Mouse (Mus musculus) midbrain, embryonic 12.5 days (tissue): ENCODE results near the gene Ankfy1. TPM values are rescaled to one million over a fixed set of nuclear protein-coding genes. Genes with fewer than 3 reads are reported as not detected.

Experiments
- ATAC-seq: fragments of 200-750 bp; cut with Nextera tagmentation; 2 replicates; pipeline ENCODE4 v1.8.0; 2017; ENCODE audit warnings: low read depth, moderate TSS enrichment, moderate library complexity; ENCODE audit not compliant: low FRiP score
- H3K27ac ChIP-seq: fragments of 300-500 bp; sonication (generic); replicated peaks from 2 replicates; pipeline ENCODE4 v1.5.1; 2016; ENCODE audit warnings: mild to moderate bottlenecking
- H3K27me3 ChIP-seq: fragments of 300-500 bp; sonication (generic); 2 replicates; pipeline ENCODE4 v1.6.1; 2016; ENCODE audit warnings: mild to moderate bottlenecking
- H3K36me3 ChIP-seq: fragments of 300-500 bp; sonication (generic); 2 replicates; pipeline ENCODE4 v1.6.1; 2016
- H3K4me1 ChIP-seq: fragments of 300-500 bp; sonication (generic); 2 replicates; pipeline ENCODE4 v1.6.1; 2016
- H3K4me2 ChIP-seq: fragments of 300-500 bp; sonication (generic); replicated peaks from 2 replicates; pipeline ENCODE4 v1.6.1; 2016; ENCODE audit warnings: mild to moderate bottlenecking, moderate library complexity
- H3K4me3 ChIP-seq: fragments of 300-500 bp; sonication (generic); 2 replicates; pipeline ENCODE4 v1.5.1; 2016; ENCODE audit warnings: mild to moderate bottlenecking
- H3K9ac ChIP-seq: fragments of 300-500 bp; sonication (generic); replicated peaks from 2 replicates; pipeline ENCODE4 v1.6.1; 2016; ENCODE audit warnings: mild to moderate bottlenecking, moderate library complexity
- H3K9me3 ChIP-seq: fragments of 300-500 bp; sonication (generic); 2 replicates; pipeline ENCODE4 v1.6.1; 2016; ENCODE audit warnings: mild to moderate bottlenecking
- WGBS: fragments of 180-500 bp; shearing (Covaris S2); methylation state at CpG from one replicate; pipeline ENCODE4 v1.1.7; 2016; 5-methylcytosine and 5-hydroxymethylcytosine counted together
- polyA plus RNA-seq: library from polyadenylated mRNA; unstranded; fragments of >200 nt; fragmentation: Nextera tagmentation; extraction: Ambion mirVana; gene quantifications from 2 replicates; pipeline ENCODE4 v1.2.1, GENCODE M21; 2016

Ankfy1 gene
- polyA plus RNA-seq = 33.7 and 35.3 TPM in 2 replicates

- Histone ChIP-seq H3K4me3 (peak within 1 kb of the TSS; percentile 73), H3K4me2 (peak within 1 kb of the TSS; percentile 83), H3K9ac (peak within 1 kb of the TSS; percentile 74), H3K4me1 (peaks cover 26% of the 10 kb centered on the region), H3K9me3 (no peaks in the 10 kb centered on the region), H3K27me3 (no peaks in the 10 kb centered on the region), H3K27ac (peak within 1 kb of the TSS; percentile 83), H3K36me3 (0 out of 2 replicates have a peak, but pooled peaks cover 5% of the 10 kb centered on the region)
- ATAC-seq = peak; percentile 93
- WGBS = under 1% methylated on average over 56 of the region's 56 CpGs
These were observed at the start of gene Ankfy1 for GRCm38 (mm10) chr11:72689551-72690510. TSS of gene Ankfy1 (plus strand) at chr11:72690006.

DNA sequence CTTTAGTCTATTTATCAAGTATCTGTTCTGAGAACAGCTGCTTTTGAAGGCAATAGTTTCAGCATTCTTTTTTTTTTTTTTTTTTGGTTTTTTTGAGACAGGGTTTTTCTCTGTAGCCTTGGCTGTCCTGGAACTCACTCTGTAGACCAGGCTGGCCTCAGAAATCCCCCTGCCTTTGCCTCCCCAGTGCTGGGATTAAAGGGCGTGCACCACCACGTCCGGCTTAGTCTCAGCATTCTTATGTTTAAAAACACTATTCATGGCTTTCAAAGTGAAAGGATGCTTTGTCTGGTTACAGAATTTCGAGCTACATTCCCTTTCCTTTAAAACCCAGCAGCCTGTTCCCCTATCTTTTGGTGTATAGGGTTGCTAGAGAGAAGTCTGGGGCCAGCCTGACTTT is 47.1 kb upstream of the Ankfy1 start:
- Histone ChIP-seq H3K27ac (no peak overlapping the region), H3K4me3 (no peak overlapping the region), H3K4me2 (no peak overlapping the region), H3K4me1 (0 out of 2 replicates have a peak, but pooled peaks cover 2% of the 10 kb centered on the region), H3K9ac (no peak overlapping the region), H3K27me3 (no peaks in the 10 kb centered on the region), H3K36me3 (no peaks in the 10 kb centered on the region), H3K9me3 (no peaks in the 10 kb centered on the region)
- WGBS = 7% methylated on average over 4 of the region's 4 CpGs
- no peak for ATAC-seq

- H3K9ac ChIP-seq = no peak overlapping the region
- no peak overlapping the region for H3K4me2 ChIP-seq
- H3K27me3 ChIP-seq = no peaks in the 10 kb centered on the region
- no peak for ATAC-seq
- no peaks in the 10 kb centered on the region for H3K9me3 ChIP-seq
- H3K36me3 ChIP-seq = no peaks in the 10 kb centered on the region
- H3K4me3 ChIP-seq = no peak overlapping the region
- no peak overlapping the region for H3K27ac ChIP-seq
- WGBS = 92% methylated on average over 5 of the region's 5 CpGs
- H3K4me1 ChIP-seq = 0 out of 2 replicates have a peak, but pooled peaks cover 2% of the 10 kb centered on the region
These were observed 44.4 kb upstream of the Ankfy1 start for GRCm38 (mm10) chr11:72645386-72645785.

DNA sequence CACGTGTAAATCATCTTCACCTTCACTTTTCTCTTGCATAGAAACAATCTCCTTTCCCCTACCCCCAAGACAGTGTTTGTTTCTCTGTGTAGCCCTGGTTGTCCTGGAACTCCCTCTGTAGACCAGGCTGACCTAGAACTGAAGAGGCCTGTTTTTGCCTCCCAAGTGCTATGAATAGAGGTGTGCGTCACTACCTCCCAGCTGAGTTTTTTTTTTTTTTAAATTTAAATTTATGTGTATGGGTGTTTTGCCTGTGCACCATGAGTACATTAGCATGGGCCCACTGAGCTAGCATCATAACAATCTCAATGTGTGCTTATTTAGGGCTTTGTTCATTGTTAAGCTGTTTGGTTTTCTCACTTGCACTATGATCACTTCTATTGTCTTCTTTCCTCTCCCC is 39.5 kb upstream of the Ankfy1 start:
- no peaks in the 10 kb centered on the region for H3K27me3 ChIP-seq
- no peak overlapping the region for H3K27ac ChIP-seq
- H3K4me3 ChIP-seq = no peak overlapping the region
- no peak overlapping the region for H3K9ac ChIP-seq
- 77% methylated on average over 2 of the region's 2 CpGs for WGBS
- ATAC-seq = no peak
- H3K36me3 ChIP-seq = no peaks in the 10 kb centered on the region
- no peaks in the 10 kb centered on the region for H3K4me1 ChIP-seq
- H3K4me2 ChIP-seq = no peak overlapping the region
- no peaks in the 10 kb centered on the region for H3K9me3 ChIP-seq

DNA sequence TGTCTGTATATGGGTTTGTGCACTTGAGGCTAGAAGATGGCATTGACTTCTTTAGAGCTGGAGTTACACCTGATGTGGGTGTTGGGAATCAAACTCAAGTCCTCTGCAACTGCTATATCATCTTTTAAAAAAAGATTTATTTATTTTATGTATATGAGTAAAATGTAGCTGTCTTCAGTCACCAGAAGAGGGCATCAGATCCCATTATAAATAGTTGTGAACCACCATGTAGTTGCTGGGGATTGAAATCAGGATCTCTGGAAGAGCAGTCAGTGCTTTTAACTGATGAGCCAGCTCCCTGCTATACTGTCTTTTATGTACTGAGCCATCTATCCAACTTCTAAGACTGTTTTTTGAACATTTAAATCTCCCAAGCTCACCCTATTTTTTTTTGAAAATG is 29.9 kb upstream of the Ankfy1 start:
- Histone ChIP-seq H3K36me3 (no peaks in the 10 kb centered on the region), H3K4me3 (no peak overlapping the region), H3K4me1 (no peaks in the 10 kb centered on the region), H3K4me2 (no peak overlapping the region), H3K27ac (no peak overlapping the region), H3K9me3 (no peaks in the 10 kb centered on the region), H3K9ac (no peak overlapping the region), H3K27me3 (no peaks in the 10 kb centered on the region)
- no peak for ATAC-seq

GRCm38 (mm10) chr11:72660359-72660758 is 29.4 kb upstream of the Ankfy1 start:
- no peak for ATAC-seq
- WGBS = 97% methylated on average over 1 of the region's 1 CpGs
- no peaks in the 10 kb centered on the region for H3K4me1 ChIP-seq

DNA sequence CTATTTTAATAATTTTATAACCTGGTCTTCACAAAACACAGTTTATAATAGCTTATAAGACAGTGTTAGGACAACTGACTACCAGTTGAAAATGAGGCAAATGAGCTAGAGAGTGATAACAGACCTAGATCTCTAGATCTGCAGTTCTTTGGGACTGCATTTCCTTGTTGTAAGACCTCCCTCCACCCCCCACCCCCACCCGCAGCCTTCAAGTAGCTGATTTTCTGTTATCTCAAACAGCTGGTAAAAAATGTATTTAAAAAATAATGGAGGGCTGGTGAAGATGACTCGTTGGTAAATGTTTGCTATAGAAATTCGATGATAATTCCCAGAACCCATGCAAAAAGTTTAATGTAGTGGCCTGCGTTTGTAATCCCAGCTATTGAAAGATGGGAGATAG is 25.2 kb upstream of the Ankfy1 start:
- no peak overlapping the region for H3K4me2 ChIP-seq
- H3K9ac ChIP-seq = no peak overlapping the region
- H3K36me3 ChIP-seq = peaks cover 11% of the 10 kb centered on the region; the same call in 1 of the 2 replicates
- no peak overlapping the region for H3K4me3 ChIP-seq
- ATAC-seq = no peak
- no peaks in the 10 kb centered on the region for H3K9me3 ChIP-seq
- 97% methylated on average over 4 of the region's 4 CpGs for WGBS
- no peak overlapping the region for H3K27ac ChIP-seq
- H3K4me1 ChIP-seq = no peaks in the 10 kb centered on the region
- no peaks in the 10 kb centered on the region for H3K27me3 ChIP-seq

More at GRCm38 (mm10) chr11:72660359-72660758, 29.4 kb upstream of the Ankfy1 start:
- Histone ChIP-seq H3K27me3 (no peaks in the 10 kb centered on the region), H3K9me3 (no peaks in the 10 kb centered on the region), H3K4me2 (no peak overlapping the region), H3K27ac (no peak overlapping the region), H3K36me3 (no peaks in the 10 kb centered on the region), H3K4me3 (no peak overlapping the region), H3K9ac (no peak overlapping the region)

- ATAC-seq = no peak
- Histone ChIP-seq H3K9ac (no peak overlapping the region), H3K9me3 (no peaks in the 10 kb centered on the region), H3K36me3 (peaks cover 11% of the 10 kb centered on the region; the same call in 1 of the 2 replicates), H3K4me1 (no peaks in the 10 kb centered on the region), H3K27me3 (no peaks in the 10 kb centered on the region), H3K4me2 (no peak overlapping the region), H3K27ac (no peak overlapping the region), H3K4me3 (no peak overlapping the region)
These were observed 19.2 kb upstream of the Ankfy1 start for GRCm38 (mm10) chr11:72670634-72671033.

DNA sequence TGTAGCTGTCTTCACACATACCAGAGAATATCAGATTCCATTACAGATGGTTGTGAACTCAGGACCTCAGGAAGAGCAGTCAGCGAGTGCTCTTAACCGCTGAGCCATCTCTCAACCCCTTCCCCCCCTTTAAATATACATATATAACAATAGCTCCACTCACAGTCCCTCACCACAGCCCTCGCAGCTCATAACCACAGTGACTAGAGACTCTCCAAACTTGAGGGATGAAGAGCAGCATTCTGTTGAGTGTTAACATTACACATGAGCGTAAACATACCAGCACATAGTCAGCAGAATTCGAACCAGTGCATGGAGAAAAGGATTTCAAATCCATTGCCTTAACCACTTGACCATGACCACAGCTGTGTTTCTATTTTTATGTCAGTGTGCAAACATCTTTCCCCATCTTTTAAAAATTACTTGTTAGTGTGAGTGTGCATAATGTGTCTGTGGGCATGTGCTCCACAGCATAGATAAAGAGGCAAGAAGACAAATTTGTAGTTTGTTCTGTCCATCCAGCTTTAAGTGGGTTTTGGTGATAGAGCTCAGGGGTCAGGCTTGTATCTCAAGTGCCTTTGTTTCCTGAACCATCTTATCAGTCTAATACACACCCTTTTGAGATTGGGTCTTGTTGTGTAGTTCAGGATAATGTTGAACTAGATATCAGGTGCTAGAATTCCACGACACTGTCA is 18.4 kb upstream of the Ankfy1 start:
- H3K27me3 ChIP-seq = no peaks in the 10 kb centered on the region
- H3K4me2 ChIP-seq = no peak overlapping the region
- WGBS = 84% methylated on average over 6 of the region's 6 CpGs
- no peak overlapping the region for H3K27ac ChIP-seq
- no peaks in the 10 kb centered on the region for H3K4me1 ChIP-seq
- H3K4me3 ChIP-seq = no peak overlapping the region
- no peak overlapping the region for H3K9ac ChIP-seq
- no peaks in the 10 kb centered on the region for H3K9me3 ChIP-seq
- ATAC-seq = no peak
- peaks cover 8% of the 10 kb centered on the region; the same call in 1 of the 2 replicates for H3K36me3 ChIP-seq

GRCm38 (mm10) chr11:72672438-72672837 is 17.4 kb upstream of the Ankfy1 start:
- 91% methylated on average over 1 of the region's 1 CpGs for WGBS
- H3K36me3 ChIP-seq = peaks cover 6% of the 10 kb centered on the region; the same call in 1 of the 2 replicates
- no peak overlapping the region for H3K9ac ChIP-seq
- no peaks in the 10 kb centered on the region for H3K9me3 ChIP-seq
- no peak overlapping the region for H3K27ac ChIP-seq
- H3K4me2 ChIP-seq = no peak overlapping the region
- no peak for ATAC-seq
- H3K27me3 ChIP-seq = no peaks in the 10 kb centered on the region
- no peaks in the 10 kb centered on the region for H3K4me1 ChIP-seq
- no peak overlapping the region for H3K4me3 ChIP-seq

- no peaks in the 10 kb centered on the region for H3K27me3 ChIP-seq
- H3K27ac ChIP-seq = no peak overlapping the region
- H3K36me3 ChIP-seq = no peaks in the 10 kb centered on the region
- no peaks in the 10 kb centered on the region for H3K4me1 ChIP-seq
- H3K9me3 ChIP-seq = no peaks in the 10 kb centered on the region
- WGBS = 27% methylated on average over 2 of the region's 2 CpGs
- ATAC-seq = no peak
- no peak overlapping the region for H3K4me2 ChIP-seq
- no peak overlapping the region for H3K4me3 ChIP-seq
- H3K9ac ChIP-seq = no peak overlapping the region
These were observed 14.5 kb upstream of the Ankfy1 start for GRCm38 (mm10) chr11:72675280-72675679.

DNA sequence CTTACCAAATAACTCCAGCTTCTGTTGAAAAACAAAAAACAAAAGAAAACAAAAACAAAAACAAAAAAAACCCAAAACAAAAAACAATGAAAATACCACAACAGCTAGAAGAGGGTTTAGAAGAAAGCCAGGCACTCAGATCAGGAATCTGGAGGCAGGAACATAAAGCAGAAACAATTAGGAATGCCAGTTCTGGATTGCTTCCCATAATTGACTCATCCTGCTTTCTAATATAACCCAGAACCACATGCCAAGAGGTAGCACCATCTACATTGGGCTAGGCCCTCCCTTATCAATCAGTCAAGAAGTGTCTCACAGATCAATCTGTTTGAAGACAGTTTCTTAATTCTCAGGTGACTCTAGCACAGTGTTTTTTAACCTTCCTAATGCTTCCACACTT is 9.1 kb upstream of the Ankfy1 start:
- Histone ChIP-seq H3K36me3 (peaks cover 12% of the 10 kb centered on the region), H3K27me3 (no peaks in the 10 kb centered on the region), H3K4me1 (no peaks in the 10 kb centered on the region), H3K9me3 (no peaks in the 10 kb centered on the region), H3K4me2 (no peak overlapping the region), H3K27ac (no peak overlapping the region), H3K9ac (no peak overlapping the region), H3K4me3 (no peak overlapping the region)
- ATAC-seq = no peak
